Mouse (Mus musculus) regulatory T cell (primary cell): ENCODE measurements around the gene Iapp.
"Not testable (repeated sequence)": the region's sequence is repeated elsewhere in the genome, so short reads cannot be mapped to it uniquely, and the experiment has no call there.

ENCODE experiments used
- in situ Hi-C: fragments of 300-600 bp; cut with MboI, MseI; formaldehyde crosslinking; loops from one replicate; pipeline ENCODE4 v1.15.1; 2025; ENCODE audit warnings: high pct_unique_total_duplicates

Iapp gene

GRCm38 (mm10) chr6:142298098-142298497, at the start of gene Iapp:
Iapp (plus strand) TSS chr6:142298423.
- in situ Hi-C loops: no loop called here

- in situ Hi-C loops: loop anchor here (10.0 kb wide), 1 partner anchor 1664 kb away; no protein-coding TSS in a partner anchor
Measured at GRCm38 (mm10) chr6:142250738-142251307, 47.4 kb upstream of the Iapp start.

- in situ Hi-C loops: no loop called here
Measured at GRCm38 (mm10) chr6:142275721-142276442, 22.3 kb upstream of the Iapp start.

DNA sequence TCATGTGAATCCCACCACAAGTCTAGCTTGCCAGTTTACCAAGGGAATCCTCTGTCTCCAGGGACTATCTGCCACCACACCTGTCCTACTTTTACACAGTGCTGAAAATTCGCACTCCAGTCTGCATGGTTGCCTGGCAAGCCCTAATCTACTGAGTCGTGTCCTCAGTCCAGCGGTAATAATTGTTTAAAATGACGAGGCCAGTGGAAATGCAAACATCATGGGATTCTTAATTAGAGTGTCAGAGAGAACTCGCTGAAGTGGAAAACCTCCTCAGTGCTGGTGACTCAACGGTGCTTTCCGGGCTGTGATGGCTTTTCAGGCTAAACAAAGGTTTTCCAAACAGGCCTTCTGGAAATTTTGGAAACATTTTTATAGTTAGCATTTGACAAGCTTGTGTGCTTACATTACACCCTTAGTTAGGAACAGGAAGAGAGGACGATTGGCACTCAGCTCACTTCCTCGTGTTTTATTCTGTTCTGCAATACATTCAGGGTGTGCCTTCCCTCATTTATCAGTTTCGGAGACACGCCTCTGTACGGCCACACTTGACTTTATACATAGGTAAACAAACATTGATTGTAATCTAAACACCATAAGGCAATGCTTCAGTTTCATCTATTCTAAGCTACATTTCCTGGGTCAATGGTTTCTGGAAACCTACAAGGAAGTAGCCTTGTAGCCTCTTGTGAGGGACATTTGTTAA, 8.7 kb upstream of the Iapp start:
- in situ Hi-C loops: no loop called here

- in situ Hi-C loops: no loop called here
Measured at GRCm38 (mm10) chr6:142305076-142305475, 6.9 kb downstream of the Iapp start.

- in situ Hi-C loops: no loop called here
Measured at GRCm38 (mm10) chr6:142314285-142314684, 16.1 kb downstream of the Iapp start.

- in situ Hi-C loops: no loop called here
Measured at GRCm38 (mm10) chr6:142317106-142317505, 18.9 kb downstream of the Iapp start.

DNA sequence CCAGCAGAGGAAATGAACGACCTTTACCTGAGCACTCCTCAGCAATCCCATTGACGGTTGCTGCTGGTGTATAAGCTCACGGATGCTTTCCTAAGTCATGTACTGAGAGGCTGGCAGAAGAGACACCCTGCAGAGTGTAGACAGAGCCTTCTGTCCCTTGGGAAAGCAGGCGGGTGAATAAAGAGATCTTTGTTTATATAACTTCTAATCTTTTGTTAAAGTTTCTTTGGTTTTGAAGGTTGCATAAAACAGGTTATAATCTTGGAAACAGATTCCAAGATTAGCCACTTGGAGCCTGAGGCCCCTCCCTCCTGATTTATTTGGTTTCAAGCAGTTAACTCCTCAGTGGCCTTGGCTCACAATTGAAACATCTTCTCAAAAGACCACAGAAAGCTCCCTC, 24.7 kb downstream of the Iapp start, which contains the start of gene Slco1a5:
Gene Slco1a5 (minus strand): TSS at position 101 of the 400 bp plus-strand sequence.
- in situ Hi-C loops: no loop called here

DNA sequence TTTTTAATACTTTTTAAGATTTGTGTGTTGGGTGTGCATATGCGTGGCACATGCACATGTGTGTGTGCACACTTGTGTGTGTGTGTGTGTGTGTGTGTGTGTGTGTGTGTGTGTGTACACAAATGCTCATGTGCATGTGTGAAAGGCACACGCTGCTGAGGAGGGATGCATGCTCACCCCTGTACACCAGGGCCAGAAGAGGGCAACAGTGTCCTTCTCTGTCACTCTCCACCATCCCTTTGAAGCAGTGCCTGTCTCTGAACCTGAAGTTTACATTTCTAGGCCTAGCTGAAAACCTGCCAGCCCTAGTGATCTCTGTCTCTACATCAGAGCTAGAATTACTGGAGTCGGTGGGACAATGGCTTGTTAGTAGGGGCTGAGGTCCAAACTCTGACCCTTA, 28.4 kb downstream of the Iapp start:
- in situ Hi-C loops: no loop called here

DNA sequence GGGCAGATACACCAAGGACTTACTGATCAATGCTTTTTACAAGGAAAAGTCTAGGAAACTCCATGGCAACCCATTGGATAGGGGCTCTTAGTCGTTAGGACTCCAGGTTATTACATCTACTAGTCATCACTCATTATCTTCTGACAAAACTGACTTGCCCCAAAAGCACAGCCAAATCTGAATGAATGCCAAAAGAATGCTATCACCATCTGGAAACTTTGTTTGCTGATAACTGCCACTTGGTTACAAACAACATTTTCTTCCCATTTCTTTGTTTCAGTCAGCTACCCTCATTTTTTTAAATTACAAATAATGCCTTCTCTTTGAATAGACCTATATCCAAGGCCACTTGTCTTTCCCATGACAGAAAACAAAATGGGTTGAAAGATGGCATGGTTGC, 31.0 kb downstream of the Iapp start:
- in situ Hi-C loops: no loop called here

DNA sequence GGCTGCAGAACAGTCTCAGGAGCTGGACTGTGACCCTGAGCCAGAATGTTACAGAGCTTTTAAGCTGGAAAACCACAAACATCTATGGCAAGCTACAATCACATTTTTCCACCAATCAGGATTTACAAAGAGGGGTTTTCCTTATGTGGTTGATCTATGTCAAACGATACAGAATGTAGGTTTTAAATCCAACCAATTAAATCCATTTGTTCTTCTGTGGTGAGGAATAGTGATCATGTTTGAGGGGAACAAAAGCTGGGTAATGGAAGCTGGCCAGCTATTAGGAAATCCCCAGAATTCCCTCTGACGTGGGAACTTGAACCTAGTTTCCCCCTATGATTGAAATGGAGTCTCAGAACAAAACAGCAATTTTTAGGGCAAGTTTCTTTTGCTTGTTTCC, 40.7 kb downstream of the Iapp start:
- in situ Hi-C loops: no loop called here

DNA sequence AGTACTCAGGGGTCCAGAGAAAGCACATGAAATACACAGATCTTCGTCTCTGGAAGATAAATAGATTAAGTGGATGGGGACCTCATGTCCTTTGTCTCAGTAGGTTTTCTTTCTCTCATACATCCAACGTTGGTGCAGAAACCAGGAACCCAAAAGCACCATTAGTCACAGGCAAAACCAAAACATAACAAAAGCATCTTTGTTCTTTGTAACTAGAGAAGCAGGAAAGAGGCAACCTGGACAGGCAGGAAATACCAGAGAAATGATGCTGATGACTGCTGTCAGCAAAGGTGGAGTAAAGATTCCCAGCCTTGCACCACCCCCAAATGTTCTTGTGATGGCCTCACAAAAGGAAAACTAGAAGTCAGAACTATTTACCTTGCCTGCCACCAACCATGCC, 41.4 kb downstream of the Iapp start:
- in situ Hi-C loops: no loop called here

GRCm38 (mm10) chr6:142343561-142343960, 45.3 kb downstream of the Iapp start:
- in situ Hi-C loops: no loop called here

GRCm38 (mm10) chr6:142345440-142346038, 47.3 kb downstream of the Iapp start, which contains the start of gene Pyroxd1:
Pyroxd1 (plus strand) TSS chr6:142345654.
- in situ Hi-C loops: loop anchor here (5.0 kb wide), 1 partner anchor 42 kb away; the partner anchor contains the start of genes Golt1b and Recql

- in situ Hi-C loops: loop anchor here (5.0 kb wide), 1 partner anchor 41 kb away; the partner anchor contains the start of genes Golt1b and Recql
Measured at GRCm38 (mm10) chr6:142346181-142347110, 48.2 kb downstream of the Iapp start.

- in situ Hi-C loops: loop anchor here (5.0 kb wide), 1 partner anchor 40 kb away; the partner anchor contains the start of genes Golt1b and Recql
Measured at GRCm38 (mm10) chr6:142347431-142348385, 49.5 kb downstream of the Iapp start.

DNA sequence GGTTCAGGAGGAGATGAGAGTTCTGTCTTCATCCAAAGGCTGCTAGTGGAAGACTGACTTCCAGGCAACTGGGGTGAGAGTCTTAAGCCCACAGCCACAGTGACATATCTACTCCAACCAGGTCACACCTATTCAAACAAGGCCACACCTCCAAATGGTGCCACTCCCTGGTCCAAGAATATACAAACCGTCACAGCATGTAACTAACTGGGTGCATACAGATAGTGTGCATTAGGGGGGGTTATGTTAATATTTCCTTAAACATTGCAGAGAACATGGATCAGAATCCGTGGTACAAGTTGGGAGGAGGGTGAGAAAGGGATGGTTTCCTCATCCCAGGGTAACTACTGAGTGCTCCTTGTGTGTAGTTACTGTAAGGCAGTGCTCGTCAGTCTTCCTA, 53.9 kb downstream of the Iapp start:
- in situ Hi-C loops: not testable (repeated sequence)
